Mouse (Mus musculus) lung, postnatal 10 days (tissue): ENCODE results near the gene Zfp616.

Source experiments
- DNase-seq: peaks from one replicate; pipeline ENCODE4 v3.0.0; 2021

The Zfp616 gene

DNA sequence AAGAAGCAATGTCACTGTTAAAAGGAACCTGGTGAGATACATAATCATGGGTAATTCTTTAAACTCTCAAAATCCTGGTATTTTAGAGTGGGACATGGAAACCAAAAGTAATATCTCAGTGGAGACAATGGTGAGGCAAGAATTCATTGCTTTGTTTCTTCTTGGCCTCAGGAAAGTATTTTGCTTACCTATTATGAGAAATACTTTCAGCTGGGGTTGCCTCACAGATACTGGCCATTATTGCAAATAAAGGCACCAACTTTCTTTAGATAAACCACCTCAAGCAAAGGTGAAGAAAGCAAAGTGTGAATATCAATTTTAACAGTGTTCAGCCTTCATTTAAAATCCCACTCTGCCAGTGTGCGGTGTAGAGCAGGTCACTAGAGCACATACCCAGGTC lies at the start of gene Zfp616:
Gene Zfp616 (plus strand): TSS at position 301 of the 400 bp plus-strand sequence.
- DNase-seq = no peak

DNA sequence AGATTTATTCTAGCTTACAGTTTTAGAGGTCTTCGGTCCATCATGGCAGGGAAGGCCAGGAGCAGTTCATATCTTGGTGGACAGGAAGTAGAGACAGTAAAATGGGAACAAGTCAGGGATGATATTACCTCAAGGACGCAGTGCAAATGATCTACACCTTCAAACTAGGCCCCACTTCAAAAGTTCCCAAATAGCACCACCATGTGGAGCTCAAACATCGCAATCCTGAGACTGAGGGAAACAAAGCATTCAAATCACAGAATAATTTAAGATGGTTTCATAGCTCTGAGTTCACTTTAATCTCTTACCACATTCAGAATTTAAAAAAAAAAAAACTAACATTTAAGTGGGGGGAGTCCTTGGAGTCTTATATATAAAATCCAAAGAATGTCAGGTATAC lies 18.4 kb upstream of the Zfp616 start:
- DNase-seq = no peak

DNA sequence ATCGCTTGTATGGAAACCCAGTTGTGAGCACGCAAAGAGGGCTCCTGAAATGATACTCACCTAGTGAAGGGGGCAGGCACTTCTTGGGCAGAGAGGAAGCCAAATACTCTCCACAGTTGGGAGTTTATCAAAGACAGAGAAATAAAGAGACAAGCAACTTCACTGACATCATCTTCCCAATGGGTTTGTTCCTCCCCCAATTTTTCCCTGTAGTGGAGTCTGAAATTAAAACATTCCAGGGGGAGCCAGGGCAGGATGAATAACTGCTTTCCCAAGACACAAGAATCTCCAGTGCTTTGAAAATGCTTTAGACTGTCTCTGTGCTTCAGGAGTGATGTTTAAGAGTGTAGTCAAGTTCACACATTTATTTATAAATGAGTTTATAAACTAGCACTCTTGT lies 13.3 kb upstream of the Zfp616 start, which contains the start of the genes Olfr139 and Olfr399:
Gene Olfr139 (minus strand): TSS at position 101 of the 400 bp plus-strand sequence.
Gene Olfr399 (minus strand): TSS at position 165 of the 400 bp plus-strand sequence.
- DNase-seq = no peak

DNA sequence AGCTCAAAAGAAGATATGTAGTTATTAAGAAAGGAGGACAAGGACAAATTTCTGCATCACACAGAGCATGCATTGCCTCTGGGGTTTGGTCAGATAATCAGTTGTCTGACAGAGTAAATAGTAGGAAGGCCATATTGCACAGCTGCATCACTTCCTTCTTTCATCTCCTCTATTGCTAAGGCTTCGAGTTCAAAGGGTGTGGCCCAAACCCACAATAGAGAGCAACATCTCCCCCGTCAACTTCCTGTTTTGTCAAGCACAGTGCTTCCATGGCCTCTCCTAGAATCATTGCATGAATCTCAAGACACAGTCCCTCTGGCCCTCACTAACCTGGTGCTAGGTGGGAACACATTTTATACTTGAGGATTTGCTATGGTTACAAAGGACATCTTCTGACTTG lies 31.0 kb downstream of the Zfp616 start:
- no peak for DNase-seq

- no peak for DNase-seq
Observed at GRCm38 (mm10) chr11:74101507-74101906, 31.8 kb downstream of the Zfp616 start.

DNA sequence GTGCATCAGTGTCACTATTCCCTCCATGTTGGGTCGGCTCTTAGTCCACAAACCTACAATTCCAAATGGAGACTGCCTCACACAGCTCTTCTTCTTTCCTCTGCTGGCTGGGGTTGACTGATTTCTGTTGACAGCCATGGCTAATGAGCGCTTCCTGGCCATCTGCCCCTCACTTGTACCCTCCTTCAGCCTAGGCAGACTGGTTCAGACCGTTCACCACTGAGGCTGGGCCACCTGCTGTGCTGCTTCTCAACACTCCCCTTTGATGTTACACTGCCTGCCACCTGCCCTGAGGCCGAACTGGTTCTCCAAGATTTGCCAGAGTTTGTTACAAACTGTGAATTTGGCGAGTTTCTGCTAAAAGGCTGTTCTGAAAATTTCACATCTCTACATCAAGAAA lies 35.3 kb downstream of the Zfp616 start:
- DNase-seq = no peak

DNA sequence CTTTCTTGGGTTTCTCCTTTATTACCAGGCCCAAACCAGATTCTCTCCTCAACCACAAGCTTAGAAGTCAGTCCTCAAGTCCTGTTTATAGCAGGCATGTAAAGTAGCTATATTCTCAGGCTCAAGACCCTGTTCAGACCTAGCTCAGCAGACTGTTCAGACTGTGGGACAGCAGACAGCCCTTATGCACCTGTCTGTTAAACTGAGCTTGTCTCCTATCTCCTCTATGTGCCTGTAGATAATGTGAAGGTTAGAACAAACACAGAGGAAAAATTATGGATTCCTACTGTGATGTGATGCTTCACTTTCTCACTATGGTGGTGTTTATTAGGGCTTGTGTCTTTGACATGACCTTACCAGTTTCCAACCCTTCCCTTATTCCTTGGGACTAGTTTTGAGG lies 43.7 kb downstream of the Zfp616 start, which contains the start of gene Olfr401:
Gene Olfr401 (plus strand): TSS at position 301 of the 400 bp plus-strand sequence.
- DNase-seq = no peak
